In genomic region chr2:33811349-33811890, GRCm38 (mm10) we compare ENCODE assay signal across 15 mouse cellular contexts.
DNase-seq lines count a peak whose midpoint lies in the region; ATAC-seq and TF ChIP-seq lines count a peak whose summit lies in the region.
"Had no signal": no experiment of that assay in that cellular context is flagged by ENCODE, and none has a peak within 500 bp of the region (broad histone marks: within the 10 kb centered on the region; RNA-seq: fewer than 3 reads in every experiment).

No protein-coding gene starts in this region.

- no peaks in the 10 kb centered on the region for H3K27me3 ChIP-seq in midbrain, embryonic 13.5 days
- H3K27me3 ChIP-seq in midbrain, embryonic 11.5 days (ENCODE audit: control insufficient read depth, insufficient read depth, low read length): no peaks in the 10 kb centered on the region
- peaks cover 51% of the 10 kb centered on the region for H3K27me3 ChIP-seq in forebrain, embryonic 13.5 days
- no peaks in the 10 kb centered on the region for H3K27me3 ChIP-seq in limb, embryonic 11.5 days (ENCODE audit: control insufficient read depth, insufficient read depth, low read length)
- no peaks in the 10 kb centered on the region for H3K27me3 ChIP-seq in neural tube, embryonic 15.5 days (replicated peaks)
- no peaks in the 10 kb centered on the region for H3K27me3 ChIP-seq in kidney, adult 2 months (replicated peaks; ENCODE audit: control insufficient read depth, insufficient read depth, low read length)
- H3K27me3 ChIP-seq: heart, embryonic 13.5 days had no signal

- H3K27ac ChIP-seq in midbrain, embryonic 13.5 days: peak overlapping the region; percentile 79
- H3K27ac ChIP-seq in midbrain, embryonic 11.5 days (ENCODE audit: low read depth, low read length): no peak overlapping the region
- peak overlapping the region; percentile 77 for H3K27ac ChIP-seq in forebrain, embryonic 13.5 days
- peak overlapping the region; percentile 58 for H3K27ac ChIP-seq in limb, embryonic 11.5 days (replicated peaks; ENCODE audit: low read depth, low read length)
- 0 out of 2 replicates have a peak overlapping the region, but pooled peaks have one; percentile 19 for H3K27ac ChIP-seq in neural tube, embryonic 15.5 days (replicated peaks)
- H3K27ac ChIP-seq in kidney, adult 2 months (ENCODE audit: insufficient read depth, low read depth, low read length): no peak overlapping the region
- H3K27ac ChIP-seq: heart, embryonic 13.5 days had no signal

- no peak for DNase-seq in midbrain, embryonic 11.5 days (ENCODE audit: low spot score, missing footprints)
- DNase-seq in limb, embryonic 11.5 days (ENCODE audit: low spot score): no peak
- DNase-seq in kidney, postnatal 36 days: no peak
- no peak for DNase-seq in kidney, adult 2 months
- DNase-seq: adrenal gland, postnatal 10 days; cerebellum, adult 2 months; kidney, adult 18-20 months; kidney, postnatal 25 days; liver; lung, embryonic 14.5 days; right cerebral cortex, postnatal 4 days had no signal

- TF ChIP-seq CTCF in kidney, adult 2 months (conservative IDR thresholded peaks at IDR 0.05; ENCODE audit: insufficient read depth, insufficient read length, low read depth, low read length): no peak

- no peak for ATAC-seq in midbrain, embryonic 13.5 days
- no peak for ATAC-seq in midbrain, embryonic 11.5 days (ENCODE audit: low FRiP score)
- peak; percentile 17; the same call in 1 of the 2 replicates for ATAC-seq in forebrain, embryonic 13.5 days
- no peak for ATAC-seq in limb, embryonic 11.5 days (ENCODE audit: insufficient number of reproducible peaks, low FRiP score, low TSS enrichment, low read depth)
- ATAC-seq in neural tube, embryonic 15.5 days (ENCODE audit: low FRiP score): no peak

- no peak overlapping the region for H3K4me3 ChIP-seq in midbrain, embryonic 13.5 days (replicated peaks)
- H3K4me3 ChIP-seq in midbrain, embryonic 11.5 days (ENCODE audit: low read depth, low read length): no peak overlapping the region
- no peak overlapping the region for H3K4me3 ChIP-seq in forebrain, embryonic 13.5 days
- H3K4me3 ChIP-seq in limb, embryonic 11.5 days (ENCODE audit: low read depth, low read length): no peak overlapping the region
- no peak overlapping the region for H3K4me3 ChIP-seq in neural tube, embryonic 15.5 days (replicated peaks)
- H3K4me3 ChIP-seq in kidney, adult 2 months (ENCODE audit: insufficient read depth, low read depth, low read length): no peak overlapping the region
- H3K4me3 ChIP-seq: heart, embryonic 13.5 days had no signal

- no peaks in the 10 kb centered on the region for H3K9me3 ChIP-seq in midbrain, embryonic 13.5 days
- no peaks in the 10 kb centered on the region for H3K9me3 ChIP-seq in midbrain, embryonic 11.5 days (ENCODE audit: control insufficient read depth, low read length)
- no peaks in the 10 kb centered on the region for H3K9me3 ChIP-seq in forebrain, embryonic 13.5 days (replicated peaks)
- H3K9me3 ChIP-seq in limb, embryonic 11.5 days (ENCODE audit: control insufficient read depth, low read length): no peaks in the 10 kb centered on the region
- H3K9me3 ChIP-seq in neural tube, embryonic 15.5 days (replicated peaks): no peaks in the 10 kb centered on the region
- H3K9me3 ChIP-seq: heart, embryonic 13.5 days had no signal

- 58% methylated on average over 17 of the region's 17 CpGs for WGBS in midbrain, embryonic 13.5 days
- WGBS in midbrain, embryonic 11.5 days: 81% methylated on average over 17 of the region's 17 CpGs
- WGBS in forebrain, embryonic 13.5 days: 43% methylated on average over 17 of the region's 17 CpGs
- WGBS in limb, embryonic 11.5 days: 51% methylated on average over 17 of the region's 17 CpGs
- 57% methylated on average over 17 of the region's 17 CpGs for WGBS in neural tube, embryonic 15.5 days
- 88% methylated on average over 17 of the region's 17 CpGs for WGBS in kidney, adult 2 months

- H3K4me2 ChIP-seq in midbrain, embryonic 13.5 days (replicated peaks): no peak overlapping the region
- no peak overlapping the region for H3K4me2 ChIP-seq in midbrain, embryonic 11.5 days
- no peak overlapping the region for H3K4me2 ChIP-seq in forebrain, embryonic 13.5 days
- no peak overlapping the region for H3K4me2 ChIP-seq in limb, embryonic 11.5 days (ENCODE audit: low read depth, severe bottlenecking)
- no peak overlapping the region for H3K4me2 ChIP-seq in neural tube, embryonic 15.5 days
- H3K4me2 ChIP-seq: heart, embryonic 13.5 days; lung, embryonic 14.5 days had no signal

- H3K36me3 ChIP-seq in midbrain, embryonic 13.5 days: peaks cover 19% of the 10 kb centered on the region
- no peaks in the 10 kb centered on the region for H3K36me3 ChIP-seq in midbrain, embryonic 11.5 days (ENCODE audit: control insufficient read depth, insufficient read depth, low read length)
- H3K36me3 ChIP-seq in forebrain, embryonic 13.5 days (ENCODE audit: poor library complexity, severe bottlenecking): 0 out of 2 replicates have a peak, but pooled peaks cover 3% of the 10 kb centered on the region
- H3K36me3 ChIP-seq in limb, embryonic 11.5 days (ENCODE audit: control insufficient read depth, insufficient read depth, low read length): no peaks in the 10 kb centered on the region
- no peaks in the 10 kb centered on the region for H3K36me3 ChIP-seq in neural tube, embryonic 15.5 days
- no peaks in the 10 kb centered on the region for H3K36me3 ChIP-seq in kidney, adult 2 months (ENCODE audit: control insufficient read depth, insufficient read depth, low read length)

- H3K9ac ChIP-seq in midbrain, embryonic 13.5 days (replicated peaks): no peak overlapping the region
- no peak overlapping the region for H3K9ac ChIP-seq in midbrain, embryonic 11.5 days (ENCODE audit: low read length)
- H3K9ac ChIP-seq in forebrain, embryonic 13.5 days: no peak overlapping the region
- no peak overlapping the region for H3K9ac ChIP-seq in limb, embryonic 11.5 days (ENCODE audit: low read length)
- no peak overlapping the region for H3K9ac ChIP-seq in neural tube, embryonic 15.5 days (replicated peaks)
- H3K9ac ChIP-seq: heart, embryonic 13.5 days; lung, embryonic 14.5 days had no signal

- H3K4me1 ChIP-seq in midbrain, embryonic 13.5 days (replicated peaks): peaks cover 74% of the 10 kb centered on the region
- H3K4me1 ChIP-seq in midbrain, embryonic 11.5 days (ENCODE audit: control insufficient read depth, insufficient read depth, low read length): peaks cover 3% of the 10 kb centered on the region
- peaks cover 67% of the 10 kb centered on the region for H3K4me1 ChIP-seq in forebrain, embryonic 13.5 days
- peaks cover 63% of the 10 kb centered on the region for H3K4me1 ChIP-seq in limb, embryonic 11.5 days (ENCODE audit: control insufficient read depth, insufficient read depth, low read length)
- peaks cover 71% of the 10 kb centered on the region for H3K4me1 ChIP-seq in neural tube, embryonic 15.5 days
- no peaks in the 10 kb centered on the region for H3K4me1 ChIP-seq in kidney, adult 2 months (ENCODE audit: control insufficient read depth, insufficient read depth, low read length)

- TF ChIP-seq POLR2A in kidney, adult 2 months (IDR thresholded peaks at IDR 0.05; ENCODE audit: low read depth, low read length): no peak

Comparison
In these comparisons a context has a peak if more than half of its experiments do, and no peak if none do; other contexts are left out.
1. H3K27ac ChIP-seq: peak in midbrain, embryonic 13.5 days (single experiment), forebrain, embryonic 13.5 days (single experiment), limb, embryonic 11.5 days (single experiment) and neural tube, embryonic 15.5 days (single experiment); none in midbrain, embryonic 11.5 days (single experiment) and kidney, adult 2 months (single experiment).